Mouse (Mus musculus) neutrophil, adult 5-6 weeks (primary cell): ENCODE data around the gene Gm20809. TPM values are rescaled to one million over a fixed set of nuclear protein-coding genes. Genes with fewer than 3 reads are reported as not detected.
"Not testable (repeated sequence)": the region's sequence is repeated elsewhere in the genome, so short reads cannot be mapped to it uniquely, and the experiment has no call there.

ENCODE experiments used
- ATAC-seq: fragments of 151-379, 151-347 bp; 2 replicates; pipeline ENCODE4 v1.8.0; 2017; ENCODE audit warnings: mild to moderate bottlenecking, moderate TSS enrichment; ENCODE audit not compliant: insufficient number of reproducible peaks, poor library complexity, low FRiP score, severe bottlenecking; ENCODE audit errors: extremely low read depth
- total RNA-seq: library from RNA; stranded (forward); fragments of 200-1000 nt; gene quantifications from 2 replicates; pipeline ENCODE4 v1.2.3, GENCODE M21; 2017

Gm20809 gene
- total RNA-seq: not detected in 2 replicates

DNA sequence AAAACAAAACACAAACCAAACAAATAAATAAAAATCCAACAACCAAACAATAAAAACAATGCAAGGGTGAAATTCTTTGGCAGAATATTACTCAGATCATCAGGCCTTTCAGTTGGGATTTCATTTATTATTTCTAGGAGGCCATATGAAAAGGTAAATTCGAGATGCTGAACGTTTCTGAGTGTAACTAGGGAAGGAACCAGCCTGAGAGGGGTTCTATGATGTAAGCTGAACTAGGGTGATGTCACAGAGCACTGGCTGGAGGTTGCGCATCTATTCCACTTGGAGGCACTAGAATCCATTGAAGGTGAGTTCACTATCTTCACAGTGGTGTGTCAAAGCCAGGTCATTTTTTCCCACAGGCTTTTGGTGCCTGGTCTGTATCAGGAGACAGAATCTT is at the start of gene Gm20809:
Gene Gm20809 (plus strand): TSS at position 301 of the 400 bp plus-strand sequence.
- ATAC-seq: not testable (repeated sequence)
